Mouse (Mus musculus) kidney, embryonic 15.5 days (tissue): ENCODE data around the gene Ptprd. TPM values are rescaled to one million over a fixed set of nuclear protein-coding genes. Genes with fewer than 3 reads are reported as not detected.
"Not testable (repeated sequence)": the region's sequence is repeated elsewhere in the genome, so short reads cannot be mapped to it uniquely, and the experiment has no call there.

Source experiments
- ATAC-seq: fragments of 200-750 bp; cut with Nextera tagmentation; replicated peaks from 2 replicates; pipeline ENCODE4 v1.8.0; 2017; ENCODE audit warnings: moderate TSS enrichment; ENCODE audit not compliant: low FRiP score
- H3K27ac ChIP-seq: fragments of 300-500 bp; sonication (generic); 2 replicates; pipeline ENCODE4 v1.5.1; 2015; ENCODE audit warnings: mild to moderate bottlenecking, inconsistent platforms
- H3K27me3 ChIP-seq: fragments of 300-500 bp; sonication (generic); 2 replicates; pipeline ENCODE4 v1.6.1; 2015; ENCODE audit warnings: inconsistent platforms
- H3K36me3 ChIP-seq: fragments of 300-500 bp; sonication (generic); 2 replicates; pipeline ENCODE4 v1.6.1; 2015; ENCODE audit warnings: inconsistent platforms
- H3K4me1 ChIP-seq: fragments of 300-500 bp; sonication (generic); 2 replicates; pipeline ENCODE4 v1.6.1; 2015; ENCODE audit warnings: inconsistent platforms
- H3K4me2 ChIP-seq: fragments of 300-500 bp; sonication (generic); 2 replicates; pipeline ENCODE4 v1.6.1; 2015; ENCODE audit warnings: moderate library complexity, mild to moderate bottlenecking, inconsistent platforms
- H3K4me3 ChIP-seq: fragments of 300-500 bp; sonication (generic); replicated peaks from 2 replicates; pipeline ENCODE4 v1.5.1; 2015; ENCODE audit warnings: mild to moderate bottlenecking, inconsistent platforms
- H3K9ac ChIP-seq: fragments of 300-500 bp; sonication (generic); 2 replicates; pipeline ENCODE4 v1.6.1; 2015; ENCODE audit warnings: mild to moderate bottlenecking, inconsistent platforms
- H3K9me3 ChIP-seq: fragments of 300-500 bp; sonication (generic); replicated peaks from 2 replicates; pipeline ENCODE4 v1.6.1; 2016; ENCODE audit warnings: inconsistent platforms
- WGBS: fragments of 180-500 bp; shearing (Covaris S2); methylation state at CpG from one replicate; pipeline ENCODE4 v1.1.7; 2015; ENCODE audit warnings: mixed read lengths; 5-methylcytosine and 5-hydroxymethylcytosine counted together
- polyA plus RNA-seq: library from polyadenylated mRNA; unstranded; fragments of >200 nt; fragmentation: Nextera tagmentation; extraction: Ambion mirVana; gene quantifications from 2 replicates; pipeline ENCODE4 v1.2.1, GENCODE M21; 2015

Ptprd gene
- polyA plus RNA-seq, 1 experiment from 2014 or later: 21.6 TPM

DNA sequence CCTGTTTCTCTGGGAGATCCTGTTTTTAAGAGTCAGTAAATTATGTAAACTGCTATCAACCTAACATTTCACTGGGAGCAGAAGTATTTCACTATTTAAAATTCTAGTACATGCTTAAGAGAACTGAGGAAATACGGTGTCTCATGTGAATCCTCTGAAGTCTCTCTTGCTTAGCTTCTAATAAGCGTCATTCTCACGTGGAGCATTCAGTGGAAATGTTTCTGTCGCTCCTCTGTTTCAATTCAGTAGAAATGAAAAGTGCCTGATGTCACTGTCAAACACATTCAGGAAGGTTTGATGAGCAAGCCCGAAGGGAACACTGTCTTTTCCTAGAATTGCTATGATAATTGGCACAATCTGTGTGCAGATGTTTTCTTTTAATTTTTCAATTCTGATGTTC, 350.5 kb downstream of the Ptprd start:
- WGBS: 54% methylated on average over 5 of the region's 5 CpGs

GRCm38 (mm10) chr4:77797391-77797790, 414.4 kb downstream of the Ptprd start:
- not testable (repeated sequence) for H3K9ac ChIP-seq, H3K27me3 ChIP-seq, H3K4me1 ChIP-seq, H3K36me3 ChIP-seq, H3K4me2 ChIP-seq, H3K27ac ChIP-seq, H3K4me3 ChIP-seq, H3K9me3 ChIP-seq, ATAC-seq
- WGBS: 78% methylated on average over 1 of the region's 1 CpGs

More for the DNA sequence above, 350.5 kb downstream of the Ptprd start:
- Histone ChIP-seq H3K9ac (no peak overlapping the region), H3K36me3 (no peaks in the 10 kb centered on the region), H3K9me3 (no peaks in the 10 kb centered on the region), H3K4me3 (no peak overlapping the region), H3K27me3 (no peaks in the 10 kb centered on the region), H3K4me1 (no peaks in the 10 kb centered on the region), H3K4me2 (no peak overlapping the region), H3K27ac (no peak overlapping the region)
- ATAC-seq: no peak

- H3K4me1 ChIP-seq: no peaks in the 10 kb centered on the region
- no peak overlapping the region for H3K9ac ChIP-seq
- H3K4me3 ChIP-seq: no peak overlapping the region
- no peak overlapping the region for H3K27ac ChIP-seq
- H3K4me2 ChIP-seq: no peak overlapping the region
- H3K27me3 ChIP-seq: no peaks in the 10 kb centered on the region
- H3K36me3 ChIP-seq: no peaks in the 10 kb centered on the region
- H3K9me3 ChIP-seq: no peaks in the 10 kb centered on the region
- 74% methylated on average over 2 of the region's 2 CpGs for WGBS
- ATAC-seq: no peak
Observed at GRCm38 (mm10) chr4:77777237-77777636, 434.5 kb downstream of the Ptprd start.

GRCm38 (mm10) chr4:77763790-77764189, 448.0 kb downstream of the Ptprd start:
- 65% methylated on average over 1 of the region's 1 CpGs for WGBS
- H3K27ac ChIP-seq: no peak overlapping the region
- no peak overlapping the region for H3K9ac ChIP-seq
- no peaks in the 10 kb centered on the region for H3K27me3 ChIP-seq
- H3K4me1 ChIP-seq: no peaks in the 10 kb centered on the region
- no peak for ATAC-seq
- H3K4me3 ChIP-seq: no peak overlapping the region
- no peak overlapping the region for H3K4me2 ChIP-seq
- no peaks in the 10 kb centered on the region for H3K36me3 ChIP-seq
- no peaks in the 10 kb centered on the region for H3K9me3 ChIP-seq

DNA sequence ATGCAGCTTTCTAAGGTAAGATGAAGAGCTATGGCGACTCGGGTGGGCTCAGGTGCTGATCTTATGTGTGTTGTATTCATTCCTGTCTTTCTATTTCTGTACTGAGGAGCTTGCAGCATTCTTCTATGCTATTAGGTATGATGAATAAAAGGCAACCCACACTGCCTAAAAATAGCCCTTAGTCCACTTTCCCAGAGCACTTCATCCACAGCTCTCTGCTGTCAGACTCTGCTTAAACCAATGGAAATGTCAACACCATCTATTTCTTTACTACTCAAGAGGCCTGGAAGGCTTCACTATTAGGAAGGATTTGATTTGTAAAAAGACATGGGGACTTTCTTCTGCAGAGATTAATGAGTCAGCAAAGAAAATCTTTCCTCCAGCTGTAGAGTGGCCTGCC, 468.4 kb downstream of the Ptprd start:
- Histone ChIP-seq H3K27ac (no peak overlapping the region), H3K4me1 (no peaks in the 10 kb centered on the region), H3K9me3 (no peaks in the 10 kb centered on the region), H3K9ac (no peak overlapping the region), H3K4me3 (no peak overlapping the region), H3K27me3 (no peaks in the 10 kb centered on the region), H3K4me2 (no peak overlapping the region), H3K36me3 (no peaks in the 10 kb centered on the region)
- no peak for ATAC-seq
- WGBS: 84% methylated on average over 2 of the region's 2 CpGs

GRCm38 (mm10) chr4:77721908-77722307, 489.9 kb downstream of the Ptprd start:
- Histone ChIP-seq H3K9ac (no peak overlapping the region), H3K36me3 (no peaks in the 10 kb centered on the region), H3K27ac (no peak overlapping the region), H3K9me3 (no peaks in the 10 kb centered on the region), H3K4me3 (no peak overlapping the region), H3K4me1 (no peaks in the 10 kb centered on the region), H3K27me3 (no peaks in the 10 kb centered on the region), H3K4me2 (no peak overlapping the region)
- WGBS: 63% methylated on average over 6 of the region's 6 CpGs
- no peak for ATAC-seq

DNA sequence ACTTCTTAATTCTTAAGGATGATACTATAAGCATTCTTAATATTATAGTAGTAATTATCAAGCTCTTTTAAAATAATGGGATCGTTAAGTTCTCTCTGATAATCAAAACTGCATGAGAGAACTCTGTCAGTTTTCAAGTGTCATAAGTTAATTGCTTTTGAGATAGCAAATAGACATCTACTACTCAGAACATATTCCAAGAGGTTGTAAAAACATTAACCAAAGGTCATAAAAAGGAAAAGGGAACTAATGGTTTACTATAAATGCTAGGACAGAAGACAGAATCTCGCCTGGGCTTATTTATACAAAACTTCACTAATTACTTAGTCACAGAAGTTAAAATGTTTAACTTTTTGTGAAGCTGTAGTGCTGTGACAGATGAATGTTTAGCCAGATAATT, 494.0 kb downstream of the Ptprd start:
- Histone ChIP-seq H3K9me3 (no peaks in the 10 kb centered on the region), H3K27me3 (no peaks in the 10 kb centered on the region), H3K27ac (no peak overlapping the region), H3K9ac (no peak overlapping the region), H3K4me3 (no peak overlapping the region), H3K36me3 (no peaks in the 10 kb centered on the region), H3K4me1 (no peaks in the 10 kb centered on the region), H3K4me2 (no peak overlapping the region)
- 53% methylated on average over 2 of the region's 2 CpGs for WGBS
- no peak for ATAC-seq

DNA sequence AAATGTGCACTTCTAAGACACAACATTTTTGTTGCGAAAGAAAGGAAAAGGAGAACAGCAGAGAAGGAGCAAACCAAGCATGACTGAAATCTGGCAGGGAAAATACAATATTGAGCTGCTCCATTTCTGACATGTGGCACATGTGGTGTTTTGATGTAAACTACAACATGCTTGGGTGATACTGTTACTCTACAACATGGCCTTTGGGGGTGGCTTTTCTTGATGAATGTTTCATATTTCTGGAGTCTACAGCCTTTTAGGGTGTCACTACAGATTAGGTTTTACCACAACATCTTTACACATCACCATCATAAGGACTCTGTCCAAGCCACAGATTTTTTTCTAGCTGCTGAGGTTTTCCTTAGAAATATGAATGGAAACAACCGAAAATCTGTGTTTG, 501.5 kb downstream of the Ptprd start:
- 85% methylated on average over 2 of the region's 2 CpGs for WGBS
- no peaks in the 10 kb centered on the region for H3K27me3 ChIP-seq
- no peak overlapping the region for H3K27ac ChIP-seq
- H3K9me3 ChIP-seq: no peaks in the 10 kb centered on the region
- no peak overlapping the region for H3K9ac ChIP-seq
- H3K4me3 ChIP-seq: no peak overlapping the region
- no peak overlapping the region for H3K4me2 ChIP-seq
- ATAC-seq: no peak
- no peaks in the 10 kb centered on the region for H3K36me3 ChIP-seq
- H3K4me1 ChIP-seq: no peaks in the 10 kb centered on the region

DNA sequence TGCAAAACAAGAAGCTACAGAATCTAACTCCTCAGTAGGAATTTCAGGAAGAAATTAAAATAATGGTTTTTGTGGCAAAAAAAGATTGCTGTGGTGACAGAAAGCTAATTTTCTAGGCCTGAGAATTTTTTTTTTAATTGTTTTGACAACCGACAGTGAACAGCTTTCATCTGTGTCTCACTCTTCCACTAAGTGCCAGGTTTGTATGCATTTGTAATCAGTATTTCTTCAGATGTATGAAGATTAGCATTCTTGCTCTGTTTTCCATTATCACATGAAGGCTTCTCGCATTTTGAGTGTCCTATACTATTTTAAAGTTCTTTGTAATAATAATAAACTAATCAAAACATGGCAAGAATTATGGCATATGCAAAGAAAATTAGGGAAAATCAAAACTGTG, 513.5 kb downstream of the Ptprd start:
- Histone ChIP-seq H3K4me3 (no peak overlapping the region), H3K36me3 (no peaks in the 10 kb centered on the region), H3K4me2 (no peak overlapping the region), H3K27ac (no peak overlapping the region), H3K27me3 (no peaks in the 10 kb centered on the region), H3K9ac (no peak overlapping the region), H3K4me1 (no peaks in the 10 kb centered on the region), H3K9me3 (no peaks in the 10 kb centered on the region)
- ATAC-seq: no peak
- 70% methylated on average over 2 of the region's 2 CpGs for WGBS

- Histone ChIP-seq H3K4me2 (no peak overlapping the region), H3K27me3 (no peaks in the 10 kb centered on the region), H3K9me3 (no peaks in the 10 kb centered on the region), H3K9ac (no peak overlapping the region), H3K27ac (no peak overlapping the region), H3K36me3 (no peaks in the 10 kb centered on the region), H3K4me1 (no peaks in the 10 kb centered on the region), H3K4me3 (no peak overlapping the region)
- 79% methylated on average over 1 of the region's 1 CpGs for WGBS
- ATAC-seq: no peak
Observed at GRCm38 (mm10) chr4:77675798-77676197, 536.0 kb downstream of the Ptprd start.

GRCm38 (mm10) chr4:77664761-77665160, 547.0 kb downstream of the Ptprd start:
- no peak overlapping the region for H3K9ac ChIP-seq
- no peaks in the 10 kb centered on the region for H3K9me3 ChIP-seq
- no peaks in the 10 kb centered on the region for H3K4me1 ChIP-seq
- no peak overlapping the region for H3K4me3 ChIP-seq
- WGBS: 92% methylated on average over 2 of the region's 2 CpGs
- H3K36me3 ChIP-seq: no peaks in the 10 kb centered on the region
- no peak for ATAC-seq
- no peak overlapping the region for H3K4me2 ChIP-seq
- H3K27me3 ChIP-seq: no peaks in the 10 kb centered on the region
- no peak overlapping the region for H3K27ac ChIP-seq

GRCm38 (mm10) chr4:77662309-77662708, 549.5 kb downstream of the Ptprd start:
- Histone ChIP-seq H3K4me2 (no peak overlapping the region), H3K9me3 (no peaks in the 10 kb centered on the region), H3K27ac (no peak overlapping the region), H3K4me1 (no peaks in the 10 kb centered on the region), H3K36me3 (no peaks in the 10 kb centered on the region), H3K9ac (no peak overlapping the region), H3K27me3 (no peaks in the 10 kb centered on the region), H3K4me3 (no peak overlapping the region)
- ATAC-seq: no peak
- 79% methylated on average over 1 of the region's 1 CpGs for WGBS

- WGBS: 88% methylated on average over 1 of the region's 1 CpGs
- no peak for ATAC-seq
- H3K4me1 ChIP-seq: no peaks in the 10 kb centered on the region
- no peaks in the 10 kb centered on the region for H3K36me3 ChIP-seq
- H3K4me2 ChIP-seq: no peak overlapping the region
- no peak overlapping the region for H3K9ac ChIP-seq
- no peak overlapping the region for H3K4me3 ChIP-seq
- no peaks in the 10 kb centered on the region for H3K27me3 ChIP-seq
- no peaks in the 10 kb centered on the region for H3K9me3 ChIP-seq
- no peak overlapping the region for H3K27ac ChIP-seq
Observed at GRCm38 (mm10) chr4:77655669-77656068, 556.1 kb downstream of the Ptprd start.
